Comparison of ENCODE assay signal across 8 mouse cellular contexts in the genomic region with DNA sequence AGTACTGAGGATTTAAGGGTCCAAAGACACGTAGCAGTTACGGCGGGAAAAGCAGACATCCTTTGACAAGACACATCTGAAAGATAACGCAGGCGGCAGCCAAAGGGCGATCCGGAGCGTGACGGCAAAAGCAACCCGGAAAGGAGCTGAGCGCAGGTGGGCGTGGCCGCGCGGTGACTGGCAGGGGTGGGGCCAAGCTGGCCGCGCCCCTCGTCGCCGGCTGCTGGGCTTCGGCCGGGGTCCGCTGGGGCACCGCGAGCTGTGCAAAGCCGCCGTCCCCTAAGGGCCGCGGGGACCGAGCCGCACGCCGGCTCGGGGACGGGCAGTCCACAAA. TPM values are rescaled to one million over a fixed set of nuclear protein-coding genes. Genes with fewer than 3 reads are reported as not detected.
A peak's percentile ranks its signal among the peaks of the same experiment; 100 is the strongest.
DNase-seq lines count a peak whose midpoint lies in the region; ATAC-seq lines count a peak whose summit lies in the region.

Gene Lrp10 (plus strand): TSS at position 179 of the 334 bp plus-strand sequence.

- peaks cover 5% of the 10 kb centered on the region for H3K36me3 ChIP-seq in forebrain, embryonic 16.5 days (ENCODE audit: control insufficient read depth, insufficient read depth)
- H3K36me3 ChIP-seq in neural tube, embryonic 14.5 days (ENCODE audit: control insufficient read depth, insufficient read depth, low read length): peaks cover 7% of the 10 kb centered on the region; the same call in 1 of the 2 replicates

- H3K9ac ChIP-seq in forebrain, embryonic 16.5 days (replicated peaks; ENCODE audit: low read depth, low read length): peak within 1 kb of the TSS; percentile 84
- peak within 1 kb of the TSS; percentile 70 for H3K9ac ChIP-seq in neural tube, embryonic 14.5 days (replicated peaks; ENCODE audit: low read depth, low read length)

- no peaks in the 10 kb centered on the region for H3K9me3 ChIP-seq in forebrain, embryonic 16.5 days (ENCODE audit: control insufficient read depth, low read length)
- H3K9me3 ChIP-seq in neural tube, embryonic 14.5 days (ENCODE audit: control insufficient read depth, low read length): no peaks in the 10 kb centered on the region

- peak within 1 kb of the TSS; percentile 70 for H3K4me2 ChIP-seq in forebrain, embryonic 16.5 days (ENCODE audit: low read length)
- H3K4me2 ChIP-seq in neural tube, embryonic 14.5 days (ENCODE audit: low read depth, low read length): peak within 1 kb of the TSS; percentile 83

- H3K4me3 ChIP-seq in forebrain, embryonic 16.5 days (replicated peaks; ENCODE audit: low read length): peak within 1 kb of the TSS; percentile 87
- H3K4me3 ChIP-seq in neural tube, embryonic 14.5 days (ENCODE audit: low read depth, low read length): peak within 1 kb of the TSS; percentile 89

- peaks cover 13% of the 10 kb centered on the region for H3K4me1 ChIP-seq in forebrain, embryonic 16.5 days (replicated peaks; ENCODE audit: control insufficient read depth, insufficient read depth, low read length)
- H3K4me1 ChIP-seq in neural tube, embryonic 14.5 days (ENCODE audit: control insufficient read depth, insufficient read depth, low read length): no peaks in the 10 kb centered on the region

- H3K27ac ChIP-seq in forebrain, embryonic 16.5 days (ENCODE audit: low read length): peak within 1 kb of the TSS; percentile 72
- H3K27ac ChIP-seq in neural tube, embryonic 14.5 days (ENCODE audit: low read depth, low read length): peak within 1 kb of the TSS; percentile 62

- intact Hi-C loops in heart, postnatal 25 days (cut with DNase I): no loop called here

- ATAC-seq in forebrain, embryonic 16.5 days: peak; percentile 91
- peak; percentile 92 for ATAC-seq in neural tube, embryonic 14.5 days (ENCODE audit: low read depth)

- peak; percentile 89 for DNase-seq in ES-CJ7 (ENCODE audit: low read depth, low spot score)
- peak; percentile 84 for DNase-seq in cerebellum, adult 11-12 months
- peak; percentile 77 for DNase-seq in heart, postnatal 25 days (ENCODE audit: low spot score)
- peak; percentile 79 to 86 for DNase-seq in layer of hippocampus, adult 18-20 months (ENCODE audit: low spot score in 2 of 2)
- DNase-seq in lung, adult 18-20 months: peak; percentile 90 to 91
- DNase-seq in testis, postnatal 10 days (ENCODE audit: low spot score): peak; percentile 94

- no peaks in the 10 kb centered on the region for H3K27me3 ChIP-seq in forebrain, embryonic 16.5 days (replicated peaks; ENCODE audit: control insufficient read depth, insufficient read depth, low read length)
- no peaks in the 10 kb centered on the region for H3K27me3 ChIP-seq in neural tube, embryonic 14.5 days (ENCODE audit: control insufficient read depth, insufficient read depth, low read length)

- 0% methylated on average over 35 of the region's 35 CpGs for WGBS in forebrain, embryonic 16.5 days
- WGBS in neural tube, embryonic 14.5 days: 0% methylated on average over 35 of the region's 35 CpGs

RNA-seq across cellular contexts. Expression of gene Lrp10, which starts in this region (rescaled TPM):
- polyA plus RNA-seq in forebrain, embryonic 16.5 days (2015; fragmentation: Nextera tagmentation; extraction: Ambion mirVana): 30.8 and 34.3 TPM in 2 replicates
- total RNA-seq in heart, postnatal 25 days (2021): 10 to 100 TPM; 53.9 to 59.8 TPM
- 10 to 100 TPM; 33.8 to 34.6 TPM for total RNA-seq in layer of hippocampus, adult 18-20 months (2021)
- polyA plus RNA-seq in neural tube, embryonic 14.5 days (2014; fragmentation: Nextera tagmentation; extraction: Ambion mirVana): 26.0 and 35.8 TPM in 2 replicates

Comparison
In these comparisons a context has a peak if more than half of its experiments do, and no peak if none do; other contexts are left out.
1. Peak in every context shown above with its lines: DNase-seq, ATAC-seq, H3K4me3 ChIP-seq and H3K27ac ChIP-seq.